Mouse (Mus musculus) A20 (cell line): ENCODE measurements around the gene Stau1.

Experiments
- DNase-seq: peaks from one replicate; pipeline ENCODE4 v3.0.0-alpha.2; 2011; ENCODE audit warnings: low read depth, low spot score

The Stau1 gene

GRCm38 (mm10) chr2:166990861-166991260, 5.2 kb downstream of the Stau1 start:
- peak; percentile 79 for DNase-seq

- no peak for DNase-seq
These were observed 12.7 kb downstream of the Stau1 start for GRCm38 (mm10) chr2:166983351-166983894.

DNA sequence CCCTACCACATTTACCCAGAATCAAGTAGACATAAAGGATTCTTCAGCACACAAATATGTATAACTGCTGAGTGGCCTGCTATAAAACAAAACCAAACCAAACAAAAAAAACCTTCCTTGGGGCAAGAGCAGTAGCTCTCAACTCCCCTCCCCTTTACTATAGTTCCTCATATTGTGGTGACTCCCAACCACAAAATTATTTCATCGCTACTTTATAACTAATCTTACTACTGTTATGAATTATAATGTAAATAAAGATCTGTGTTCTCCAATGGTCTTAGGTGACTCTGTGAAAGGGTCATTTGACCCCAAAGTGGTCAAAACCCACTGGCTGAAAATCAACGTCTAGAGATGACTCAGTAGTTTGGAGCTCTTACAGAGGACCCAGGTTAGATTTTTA, 15.9 kb downstream of the Stau1 start:
- DNase-seq = peak; percentile 57

DNA sequence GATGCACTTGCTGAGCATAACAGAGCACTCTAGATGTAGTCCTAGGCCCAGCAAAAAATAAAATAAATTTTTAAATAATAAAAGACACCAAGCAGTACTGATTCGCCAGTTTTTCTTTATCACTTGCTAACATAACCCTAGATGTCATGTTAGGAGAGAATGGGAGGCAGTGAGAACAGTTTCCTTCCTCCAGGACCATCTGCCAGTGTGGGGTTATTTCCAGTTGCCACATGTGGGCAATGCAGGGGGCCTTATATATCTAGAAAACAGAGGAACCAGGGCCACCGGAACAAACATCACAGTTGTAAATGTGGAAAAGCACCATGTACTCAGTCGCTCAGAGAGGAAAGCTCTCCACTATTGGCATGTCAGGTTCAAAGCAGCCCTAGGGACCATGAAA, 18.6 kb downstream of the Stau1 start:
- no peak for DNase-seq

- peak; percentile 53 for DNase-seq
These were observed 19.7 kb downstream of the Stau1 start for GRCm38 (mm10) chr2:166976356-166976755.

DNA sequence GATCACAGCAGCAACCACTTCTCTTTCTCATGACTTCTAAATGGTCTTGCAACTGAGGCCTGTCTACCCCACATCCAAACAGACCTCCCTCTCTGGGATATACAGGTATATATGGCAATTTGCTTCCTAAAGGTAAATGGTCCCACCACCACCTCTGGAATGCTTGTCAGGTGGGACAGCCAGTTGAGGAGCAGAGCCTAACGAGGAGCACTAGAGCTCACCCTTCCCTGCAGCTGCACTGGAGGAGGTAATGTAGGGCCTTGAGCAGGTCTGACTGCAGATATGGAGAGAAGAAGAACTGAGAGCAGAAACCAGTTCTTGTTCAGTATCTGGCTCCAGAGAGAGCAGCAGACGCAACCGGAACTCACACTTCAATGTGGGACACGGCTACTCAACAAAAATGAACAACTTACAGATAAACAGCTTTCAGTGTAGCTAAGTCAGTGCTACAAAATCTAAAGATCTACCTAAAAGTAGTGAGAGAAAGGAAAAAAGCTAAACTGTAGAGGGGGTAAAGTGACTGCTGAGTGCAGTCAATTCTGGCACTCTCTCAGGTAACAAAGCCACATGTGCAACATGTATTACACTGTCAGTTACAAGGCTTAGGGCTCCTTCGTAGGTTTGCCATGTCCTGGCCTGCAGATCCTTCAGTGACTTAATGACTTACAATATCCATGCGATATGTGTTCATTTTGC, 21.8 kb downstream of the Stau1 start:
- DNase-seq = peak; percentile 82

DNA sequence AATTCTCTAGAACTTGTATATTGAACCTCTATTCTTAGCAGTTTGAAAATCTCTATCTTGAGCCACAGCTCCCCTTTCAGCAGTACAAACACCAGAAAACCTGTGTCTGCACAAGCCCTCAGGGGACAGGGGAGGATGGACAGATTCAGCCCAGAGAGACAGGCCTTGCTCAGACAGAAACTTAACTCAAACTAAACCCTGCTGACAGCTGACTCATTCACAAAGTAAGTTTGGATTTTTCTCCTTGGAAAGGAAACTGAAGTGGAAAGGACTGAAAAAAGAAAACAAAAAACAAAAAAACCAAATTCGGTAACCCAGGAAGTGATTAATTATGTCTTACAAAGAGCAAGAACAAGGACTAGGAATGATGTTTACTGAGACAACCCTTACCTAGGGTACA, 22.9 kb downstream of the Stau1 start:
- peak; percentile 62 for DNase-seq

DNA sequence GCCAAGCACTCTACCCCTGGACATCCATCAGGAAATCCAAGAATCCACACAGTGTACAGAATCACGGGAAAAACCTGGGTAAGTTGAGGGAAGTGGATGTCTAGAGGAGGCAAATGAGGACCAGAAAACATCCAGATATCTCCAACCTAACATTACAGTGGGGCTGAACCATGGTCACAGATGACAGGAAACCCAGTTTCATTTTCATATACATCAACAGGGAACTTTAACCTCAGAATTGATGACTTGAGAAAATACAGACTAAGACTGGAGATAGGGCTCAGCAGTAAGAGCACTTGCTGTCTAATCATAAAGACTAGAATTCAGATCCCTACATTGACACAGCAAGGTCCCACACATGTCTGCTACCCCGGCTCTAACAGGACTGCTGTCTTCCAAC, 31.3 kb downstream of the Stau1 start:
- peak; percentile 44 for DNase-seq

- DNase-seq = no peak
These were observed 32.8 kb downstream of the Stau1 start for GRCm38 (mm10) chr2:166963257-166963656.

DNA sequence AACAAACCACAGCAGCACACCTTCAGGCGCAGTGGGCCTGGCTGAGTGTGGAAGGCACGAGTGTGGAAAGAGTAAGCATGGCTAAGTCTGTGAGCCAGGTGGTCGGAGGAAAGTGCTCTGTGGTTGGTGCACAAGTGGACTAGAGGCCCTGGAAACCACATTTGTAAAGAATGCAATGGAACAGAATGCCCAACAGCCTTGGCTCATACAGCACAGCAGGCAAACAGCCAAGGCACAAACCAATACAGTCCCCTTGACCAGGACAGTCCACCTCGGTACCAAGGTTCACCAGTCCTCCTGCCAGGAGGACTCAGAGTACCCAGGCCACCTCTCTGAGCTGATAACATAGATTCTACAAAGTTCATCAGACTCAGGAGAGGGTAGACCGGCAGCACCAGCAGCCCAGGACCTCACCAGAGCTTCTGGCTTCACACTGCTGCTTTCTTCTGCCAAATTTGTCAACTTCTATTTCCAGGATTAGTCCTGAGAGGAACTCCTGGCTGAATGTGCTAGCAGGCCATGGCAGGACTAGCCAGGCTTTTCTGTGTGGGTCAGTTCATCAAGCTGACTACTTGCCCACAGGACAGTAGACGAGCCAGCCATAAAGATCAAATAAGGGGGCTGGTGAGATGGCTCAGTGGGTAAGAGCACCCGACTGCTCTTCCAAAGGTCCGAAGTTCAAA, 35.3 kb downstream of the Stau1 start:
- no peak for DNase-seq

DNA sequence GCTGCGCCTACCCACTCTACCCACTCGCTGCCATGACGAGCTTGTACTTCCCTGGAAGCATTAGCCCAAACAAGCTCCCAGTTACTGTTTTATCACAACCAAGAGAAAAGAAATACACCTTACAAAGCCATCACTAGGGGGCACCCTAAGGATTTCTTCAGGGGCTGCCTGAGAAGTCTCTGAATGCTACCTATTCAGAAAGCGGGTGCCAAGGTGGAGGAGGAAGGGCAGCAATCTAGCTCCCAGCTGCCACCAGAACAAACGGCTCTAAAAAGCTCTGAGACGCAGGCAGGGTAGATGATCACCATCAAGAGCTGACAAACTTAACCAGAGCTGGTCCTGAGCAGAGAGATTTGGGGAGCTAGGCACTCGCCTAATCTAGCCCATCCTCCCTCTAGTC, 39.3 kb downstream of the Stau1 start:
- peak; percentile 82 for DNase-seq

DNA sequence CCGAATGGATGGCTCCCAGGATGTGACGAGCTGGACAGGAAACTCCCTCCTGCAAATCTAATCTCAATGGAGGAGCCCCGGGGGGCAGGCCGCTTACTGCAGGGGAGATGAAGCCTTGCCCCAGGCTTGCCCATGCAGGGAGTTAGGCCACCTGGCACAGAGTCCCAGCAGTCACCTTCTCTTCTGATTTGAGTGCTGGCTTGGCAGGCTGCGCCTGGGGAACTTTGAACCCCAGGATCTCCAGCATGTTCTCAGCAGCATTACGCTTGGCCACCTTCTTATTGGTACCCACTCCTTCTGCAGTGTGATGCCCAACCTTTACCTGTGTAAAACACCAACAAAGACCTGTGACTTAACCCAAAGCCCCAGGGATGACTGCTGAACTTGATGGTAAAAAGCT, 43.9 kb downstream of the Stau1 start:
- no peak for DNase-seq

DNA sequence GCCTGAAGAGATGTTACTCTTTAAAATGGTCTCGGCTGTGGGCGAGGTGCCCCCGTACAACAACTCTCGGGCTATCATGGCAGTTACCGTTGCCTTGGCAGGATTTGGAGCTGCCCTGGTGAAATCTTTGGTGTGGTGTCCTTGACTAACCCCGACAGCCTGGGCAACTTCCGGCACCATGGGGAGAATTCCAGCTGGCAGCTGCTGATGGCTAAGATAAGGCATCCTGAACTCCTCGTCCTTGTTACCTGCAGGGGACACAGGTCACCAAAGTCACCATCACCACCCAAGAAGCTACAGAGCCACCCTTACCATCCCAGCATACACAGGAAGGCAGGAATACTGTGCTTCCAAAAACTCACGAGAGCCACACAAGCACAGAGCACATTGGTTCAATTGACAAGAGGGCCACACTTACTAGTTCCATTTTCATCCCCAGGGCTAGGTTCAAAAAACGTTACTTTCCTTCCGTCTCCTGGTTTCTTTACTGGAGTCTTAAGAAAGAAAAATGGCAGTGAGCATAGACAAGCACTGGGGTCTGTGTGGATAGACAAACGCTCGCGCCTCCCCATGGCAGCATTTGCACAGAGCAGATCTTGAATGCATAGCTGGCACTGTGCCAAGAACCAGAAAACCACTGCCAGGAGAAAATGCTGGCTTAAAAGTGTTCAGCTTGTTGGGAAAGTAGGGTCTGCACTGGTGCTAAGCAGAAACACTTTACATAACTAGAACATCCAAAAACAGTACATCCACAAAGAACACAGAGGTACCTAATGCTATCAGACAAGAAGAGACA, 45.0 kb downstream of the Stau1 start:
- DNase-seq = no peak

- no peak for DNase-seq
These were observed 47.2 kb downstream of the Stau1 start for GRCm38 (mm10) chr2:166948936-166949335.

DNA sequence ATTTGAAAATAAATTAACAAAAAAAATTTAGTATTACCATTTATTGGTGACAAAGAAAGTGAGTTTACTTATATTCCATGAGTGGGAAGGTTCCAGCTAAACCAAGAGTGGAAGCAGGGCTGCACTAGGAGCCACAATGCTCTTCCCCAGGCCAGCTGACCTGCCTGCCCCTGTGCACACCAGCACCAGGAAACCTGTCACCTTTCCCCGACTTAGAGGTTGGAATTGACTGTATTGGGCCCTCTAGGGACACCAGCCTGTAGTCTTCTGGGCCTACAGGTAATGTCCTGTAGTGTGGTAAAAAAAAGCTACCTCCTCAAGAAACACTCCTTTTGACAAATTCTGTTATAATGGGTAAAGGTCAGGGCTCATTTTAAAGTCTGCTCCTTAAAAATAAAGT, 47.9 kb downstream of the Stau1 start:
- no peak for DNase-seq

GRCm38 (mm10) chr2:166945456-166945855, 50.6 kb downstream of the Stau1 start:
- peak; percentile 51 for DNase-seq

- no peak for DNase-seq
These were observed 51.8 kb downstream of the Stau1 start for GRCm38 (mm10) chr2:166944346-166944745.

DNA sequence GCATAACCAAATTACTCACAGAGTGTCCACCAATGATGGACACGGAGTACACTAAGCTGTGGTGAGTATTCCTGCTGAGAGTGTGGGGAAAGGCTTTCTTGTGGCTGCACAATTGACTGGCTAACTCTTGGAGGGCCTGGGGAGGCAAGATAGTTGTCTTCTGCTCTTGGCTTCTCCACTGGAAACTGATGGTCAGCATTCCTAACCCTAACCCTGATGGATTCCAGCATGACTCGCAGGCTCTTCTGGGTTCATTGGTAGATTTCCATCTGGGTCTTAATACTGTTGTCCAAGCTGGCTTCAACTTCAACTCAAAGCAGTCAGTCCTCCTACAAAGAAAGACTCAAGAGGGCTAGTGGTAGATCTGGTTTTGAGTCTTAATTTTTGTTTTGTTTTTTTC, 53.0 kb downstream of the Stau1 start:
- DNase-seq = no peak

GRCm38 (mm10) chr2:166936166-166936565, 59.9 kb downstream of the Stau1 start:
- DNase-seq = no peak

DNA sequence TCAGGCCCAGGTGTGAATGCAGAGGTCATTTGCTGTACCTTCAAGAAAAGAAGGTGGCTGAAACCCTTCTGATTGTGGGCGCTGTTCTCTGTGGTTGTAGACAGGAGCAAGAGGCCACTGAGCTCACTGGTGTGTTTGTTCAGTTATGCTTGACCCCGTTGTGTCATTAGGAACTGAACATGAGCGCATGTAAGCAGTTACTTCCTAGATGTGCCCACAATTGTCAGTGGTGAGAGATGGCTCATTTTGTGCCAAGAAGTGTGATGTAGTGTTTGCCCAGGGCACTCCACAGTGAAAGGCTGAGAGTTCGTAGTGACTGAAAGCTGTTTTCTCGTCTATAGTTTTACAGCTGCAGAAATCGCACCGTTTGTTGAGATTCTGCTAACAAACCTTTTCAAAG, 60.5 kb downstream of the Stau1 start:
- no peak for DNase-seq

- no peak for DNase-seq
These were observed 61.7 kb downstream of the Stau1 start for GRCm38 (mm10) chr2:166934416-166934815.

GRCm38 (mm10) chr2:166933943-166934342, 62.2 kb downstream of the Stau1 start:
- DNase-seq = no peak
